Mouse (Mus musculus) embryonic facial prominence, embryonic 13.5 days (tissue): Measurements from ENCODE around the gene Sstr4. TPM values are rescaled to one million over a fixed set of nuclear protein-coding genes. Genes with fewer than 3 reads are reported as not detected.

Experiments
- ATAC-seq: fragments of 200-750 bp; cut with Nextera tagmentation; 2 replicates; pipeline ENCODE4 v1.8.0; 2017; ENCODE audit warnings: low read depth; ENCODE audit not compliant: insufficient number of reproducible peaks, insufficient read depth, low FRiP score, low TSS enrichment
- H3K27ac ChIP-seq: fragments of 300-500 bp; sonication (generic); 2 replicates; pipeline ENCODE4 v1.5.1; 2015; ENCODE audit warnings: moderate library complexity, mild to moderate bottlenecking, inconsistent platforms
- H3K27me3 ChIP-seq: fragments of 300-500 bp; sonication (generic); 2 replicates; pipeline ENCODE4 v1.6.1; 2015; ENCODE audit warnings: mild to moderate bottlenecking, inconsistent platforms
- H3K36me3 ChIP-seq: fragments of 300-500 bp; sonication (generic); 2 replicates; pipeline ENCODE4 v1.6.1; 2015; ENCODE audit warnings: mild to moderate bottlenecking, inconsistent platforms
- H3K4me1 ChIP-seq: fragments of 300-500 bp; sonication (generic); 2 replicates; pipeline ENCODE4 v1.6.1; 2015; ENCODE audit warnings: inconsistent platforms
- H3K4me2 ChIP-seq: fragments of 300-500 bp; sonication (generic); 2 replicates; pipeline ENCODE4 v1.6.1; 2015; ENCODE audit warnings: moderate library complexity, mild to moderate bottlenecking, inconsistent platforms
- H3K4me3 ChIP-seq: fragments of 300-500 bp; sonication (generic); 2 replicates; pipeline ENCODE4 v1.5.1; 2015; ENCODE audit warnings: mild to moderate bottlenecking, inconsistent platforms
- H3K9ac ChIP-seq: fragments of 300-500 bp; sonication (generic); 2 replicates; pipeline ENCODE4 v1.6.1; 2015; ENCODE audit warnings: mild to moderate bottlenecking, inconsistent platforms
- H3K9me3 ChIP-seq: fragments of 300-500 bp; sonication (generic); 2 replicates; pipeline ENCODE4 v1.6.1; 2016; ENCODE audit warnings: inconsistent platforms
- WGBS: fragments of 180-500 bp; shearing (Covaris S2); methylation state at CpG from one replicate; pipeline ENCODE4 v1.1.7; 2015; ENCODE audit warnings: mixed read lengths; 5-methylcytosine and 5-hydroxymethylcytosine counted together
- polyA plus RNA-seq: library from polyadenylated mRNA; unstranded; fragments of >200 nt; fragmentation: Nextera tagmentation; extraction: Ambion mirVana; gene quantifications from 2 replicates; pipeline ENCODE4 v1.2.1, GENCODE M21; 2015

The Sstr4 gene
- polyA plus RNA-seq, 1 experiment from 2014 or later, result 2.0 TPM

GRCm38 (mm10) chr2:148441421-148441820 is 46.3 kb downstream of the Sstr4 start:
- WGBS, result 81% methylated on average over 10 of the region's 10 CpGs
- Histone ChIP-seq H3K9me3 (no peaks in the 10 kb centered on the region), H3K27ac (no peak overlapping the region), H3K4me1 (no peaks in the 10 kb centered on the region), H3K9ac (no peak overlapping the region), H3K36me3 (no peaks in the 10 kb centered on the region), H3K27me3 (no peaks in the 10 kb centered on the region; the same call in 1 of the 2 replicates), H3K4me2 (no peak overlapping the region; the same call in 1 of the 2 replicates), H3K4me3 (peak overlapping the region; percentile 17)
- ATAC-seq, result no peak

DNA sequence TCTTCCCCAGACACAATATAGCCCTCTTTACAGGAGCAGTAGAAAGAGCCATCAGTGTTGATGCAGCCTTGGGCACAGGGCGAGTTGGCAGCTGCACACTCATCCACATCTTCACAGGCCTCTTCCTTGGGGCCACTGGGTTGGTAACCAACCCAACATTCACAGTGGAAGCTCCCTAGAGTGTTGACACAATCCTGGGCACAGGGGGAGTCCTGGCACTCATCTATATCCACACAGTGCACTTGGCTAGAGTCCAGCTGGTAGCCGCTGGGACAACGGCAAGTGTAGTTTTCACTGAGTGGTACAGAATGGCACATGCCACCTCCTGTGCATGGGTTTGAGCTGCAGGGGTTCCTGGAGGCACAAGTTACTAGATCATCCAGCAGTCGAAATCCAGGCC is 47.0 kb downstream of the Sstr4 start:
- H3K4me2 ChIP-seq, result no peak overlapping the region
- H3K9me3 ChIP-seq, result no peaks in the 10 kb centered on the region
- peak overlapping the region; percentile 17 for H3K4me3 ChIP-seq
- 83% methylated on average over 4 of the region's 4 CpGs for WGBS
- H3K4me1 ChIP-seq, result no peaks in the 10 kb centered on the region
- no peaks in the 10 kb centered on the region for H3K36me3 ChIP-seq
- no peak for ATAC-seq
- 0 out of 2 replicates have a peak overlapping the region, but pooled peaks have one; percentile 55 for H3K27ac ChIP-seq
- H3K27me3 ChIP-seq, result no peaks in the 10 kb centered on the region; the same call in 1 of the 2 replicates
- peak overlapping the region; percentile 49; the same call in 1 of the 2 replicates for H3K9ac ChIP-seq

GRCm38 (mm10) chr2:148442710-148443109 is 47.6 kb downstream of the Sstr4 start:
- ATAC-seq, result no peak
- no peak overlapping the region for H3K4me2 ChIP-seq
- 82% methylated on average over 4 of the region's 4 CpGs for WGBS
- peak overlapping the region; percentile 17 for H3K4me3 ChIP-seq
- H3K27me3 ChIP-seq, result no peaks in the 10 kb centered on the region; the same call in 1 of the 2 replicates
- peak overlapping the region; percentile 49; the same call in 1 of the 2 replicates for H3K9ac ChIP-seq
- no peaks in the 10 kb centered on the region for H3K4me1 ChIP-seq
- no peaks in the 10 kb centered on the region for H3K36me3 ChIP-seq
- no peaks in the 10 kb centered on the region for H3K9me3 ChIP-seq
- H3K27ac ChIP-seq, result 0 out of 2 replicates have a peak overlapping the region, but pooled peaks have one; percentile 55

- H3K36me3 ChIP-seq, result no peaks in the 10 kb centered on the region
- no peaks in the 10 kb centered on the region; the same call in 1 of the 2 replicates for H3K27me3 ChIP-seq
- H3K4me1 ChIP-seq, result no peaks in the 10 kb centered on the region
- peak within 1 kb of the TSS; percentile 49; the same call in 1 of the 2 replicates for H3K9ac ChIP-seq
- H3K27ac ChIP-seq, result 0 out of 2 replicates have a peak within 1 kb of the TSS, but pooled peaks have one; percentile 55
- ATAC-seq, result no peak
- WGBS, result 50% methylated on average over 13 of the region's 13 CpGs
- no peak within 1 kb of the TSS for H3K4me2 ChIP-seq
- no peaks in the 10 kb centered on the region for H3K9me3 ChIP-seq
- peak within 1 kb of the TSS; percentile 17 for H3K4me3 ChIP-seq
These were observed 48.3 kb downstream of the Sstr4 start, which contains the start of gene Cd93 for GRCm38 (mm10) chr2:148443249-148443958. Cd93 (minus strand) TSS chr2:148443563.

DNA sequence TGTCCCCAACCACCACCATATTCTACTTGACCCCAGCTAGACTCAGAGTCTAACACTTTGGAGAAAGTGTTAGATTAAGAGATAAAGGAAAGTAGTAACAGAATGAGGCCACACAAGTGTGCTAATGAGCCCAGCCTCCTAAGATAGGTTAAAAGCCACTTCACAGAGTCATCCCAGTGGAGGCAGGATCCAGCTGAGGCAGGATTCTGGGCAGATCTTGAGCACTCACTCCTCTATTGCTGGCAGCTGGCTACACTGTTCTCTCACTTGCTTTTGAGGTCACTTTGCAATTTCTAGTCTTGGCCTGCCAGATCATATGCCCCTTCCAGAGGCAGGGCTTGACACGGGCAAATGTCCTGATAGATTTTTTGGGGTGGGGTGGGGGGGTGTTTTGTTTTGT is 49.3 kb downstream of the Sstr4 start:
- 62% methylated on average over 1 of the region's 1 CpGs for WGBS
- Histone ChIP-seq H3K36me3 (no peaks in the 10 kb centered on the region), H3K27me3 (no peaks in the 10 kb centered on the region; the same call in 1 of the 2 replicates), H3K4me1 (no peaks in the 10 kb centered on the region), H3K9me3 (no peaks in the 10 kb centered on the region), H3K9ac (no peak overlapping the region), H3K4me2 (no peak overlapping the region), H3K27ac (no peak overlapping the region), H3K4me3 (no peak overlapping the region)
- ATAC-seq, result no peak

DNA sequence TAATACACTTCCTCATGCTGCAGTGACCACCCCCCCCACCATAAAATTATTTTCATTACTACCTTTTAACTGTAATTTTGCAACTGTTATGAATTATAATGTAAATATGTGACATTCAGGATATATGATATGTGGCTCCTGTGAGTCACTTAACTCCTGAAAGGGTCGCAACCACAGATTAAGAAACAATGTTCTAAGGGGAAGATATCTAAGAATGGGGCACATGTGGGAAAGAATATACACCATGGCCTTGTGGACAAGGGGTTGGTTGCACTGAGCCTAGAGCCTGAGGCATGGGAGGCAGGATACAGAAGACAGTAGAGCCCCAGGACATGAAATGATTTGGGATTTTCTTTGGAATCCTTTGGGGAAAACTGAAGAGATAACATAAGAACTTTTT is 50.5 kb downstream of the Sstr4 start:
- Histone ChIP-seq H3K9me3 (no peaks in the 10 kb centered on the region), H3K36me3 (no peaks in the 10 kb centered on the region), H3K27me3 (no peaks in the 10 kb centered on the region; the same call in 1 of the 2 replicates), H3K4me1 (no peaks in the 10 kb centered on the region), H3K4me2 (no peak overlapping the region), H3K27ac (no peak overlapping the region), H3K9ac (no peak overlapping the region), H3K4me3 (no peak overlapping the region)
- 84% methylated on average over 1 of the region's 1 CpGs for WGBS
- no peak for ATAC-seq

Other genes starting within 250 kb of the Sstr4 start
- gene Thbd, start 12.8 kb downstream of the Sstr4 start, polyA plus RNA-seq, result 8.5 and 9.9 TPM in 2 replicates
- gene Cd93, start 48.2 kb downstream of the Sstr4 start, polyA plus RNA-seq, result 8.0 and 9.7 TPM in 2 replicates